ENCODE assay signal across 8 mouse cellular contexts in the genomic region with DNA sequence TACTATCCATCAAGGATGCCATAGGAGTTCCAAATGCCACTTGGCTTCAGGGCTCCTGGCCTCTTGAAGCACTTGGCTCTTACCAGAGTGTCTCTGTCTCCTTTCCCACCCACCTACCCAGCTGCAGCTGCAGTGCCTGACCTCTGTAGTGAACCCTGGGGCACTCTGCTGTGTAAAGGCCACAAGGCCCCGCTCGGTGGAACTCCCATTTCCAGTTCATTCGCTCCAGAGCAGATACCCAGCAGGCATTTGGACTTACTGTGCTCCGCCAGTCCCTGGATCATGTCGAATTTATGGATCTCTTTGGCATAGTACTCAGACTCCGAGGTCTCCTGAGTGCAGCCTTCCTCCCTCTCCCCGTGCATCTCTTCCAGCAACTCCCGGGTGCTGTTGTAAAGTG. TPM values are rescaled to one million over a fixed set of nuclear protein-coding genes. Genes with fewer than 3 reads are reported as not detected.
DNase-seq lines count a peak whose midpoint lies in the region; ATAC-seq and TF ChIP-seq lines count a peak whose summit lies in the region.

No protein-coding gene starts in this region.

- H3K9me3 ChIP-seq in megakaryocyte, embryonic 14.5 days: no peaks in the 10 kb centered on the region
- no peaks in the 10 kb centered on the region for H3K9me3 ChIP-seq in embryonic facial prominence, embryonic 14.5 days (ENCODE audit: control insufficient read depth, low read length)
- no peaks in the 10 kb centered on the region for H3K9me3 ChIP-seq in hindbrain, postnatal 0 days (ENCODE audit: low read length)
- H3K9me3 ChIP-seq in neural tube, embryonic 12.5 days: no peaks in the 10 kb centered on the region

- no peak for ATAC-seq in megakaryocyte, adult 5-6 weeks (ENCODE audit: poor library complexity, severe bottlenecking)
- ATAC-seq in embryonic facial prominence, embryonic 14.5 days (ENCODE audit: low read depth): no peak
- ATAC-seq in hindbrain, postnatal 0 days: no peak
- no peak for ATAC-seq in neural tube, embryonic 12.5 days (ENCODE audit: low FRiP score, low read depth)

- no peak for DNase-seq in embryonic facial prominence, embryonic 14.5 days (ENCODE audit: low spot score)
- DNase-seq in hindbrain, postnatal 0 days (ENCODE audit: low spot score): peak; percentile 11
- DNase-seq in MN1 (ENCODE audit: low spot score): no peak
- DNase-seq in kidney, adult 9 months: no peak
- no peak for DNase-seq in layer of hippocampus, adult 18-20 months (ENCODE audit: low spot score in 2 of 2)

- H3K4me2 ChIP-seq in embryonic facial prominence, embryonic 14.5 days (ENCODE audit: low read depth, low read length): peak overlapping the region; percentile 72
- H3K4me2 ChIP-seq in hindbrain, postnatal 0 days (ENCODE audit: low read depth, low read length): peak overlapping the region; percentile 97
- peak overlapping the region; percentile 76 for H3K4me2 ChIP-seq in neural tube, embryonic 12.5 days (replicated peaks)

- peaks cover 70% of the 10 kb centered on the region for H3K27me3 ChIP-seq in megakaryocyte, embryonic 14.5 days (replicated peaks)
- H3K27me3 ChIP-seq in embryonic facial prominence, embryonic 14.5 days (replicated peaks; ENCODE audit: control insufficient read depth, insufficient read depth, low read length): no peaks in the 10 kb centered on the region
- H3K27me3 ChIP-seq in hindbrain, postnatal 0 days (ENCODE audit: insufficient read depth, low read length): no peaks in the 10 kb centered on the region
- no peaks in the 10 kb centered on the region for H3K27me3 ChIP-seq in neural tube, embryonic 12.5 days (replicated peaks)

- TF ChIP-seq CTCF in hindbrain, postnatal 0 days (IDR thresholded peaks at IDR 0.05; ENCODE audit: low read depth): no peak

- WGBS in embryonic facial prominence, embryonic 14.5 days: 13% methylated on average over 8 of the region's 8 CpGs
- 25% methylated on average over 8 of the region's 8 CpGs for WGBS in hindbrain, postnatal 0 days
- 13% methylated on average over 8 of the region's 8 CpGs for WGBS in neural tube, embryonic 12.5 days

- peak overlapping the region; percentile 98 for H3K27ac ChIP-seq in embryonic facial prominence, embryonic 14.5 days (replicated peaks; ENCODE audit: low read depth, low read length)
- H3K27ac ChIP-seq in hindbrain, postnatal 0 days: no peak overlapping the region
- no peak overlapping the region for H3K27ac ChIP-seq in neural tube, embryonic 12.5 days

- H3K4me1 ChIP-seq in megakaryocyte, embryonic 14.5 days: peaks cover 17% of the 10 kb centered on the region
- peaks cover 9% of the 10 kb centered on the region for H3K4me1 ChIP-seq in embryonic facial prominence, embryonic 14.5 days (ENCODE audit: control insufficient read depth, insufficient read depth, low read length)
- peaks cover 20% of the 10 kb centered on the region; the same call in 1 of the 2 replicates for H3K4me1 ChIP-seq in hindbrain, postnatal 0 days (ENCODE audit: insufficient read depth, low read length)
- peaks cover 30% of the 10 kb centered on the region for H3K4me1 ChIP-seq in neural tube, embryonic 12.5 days

- H3K4me3 ChIP-seq in megakaryocyte, embryonic 14.5 days (replicated peaks): peak overlapping the region; percentile 14
- H3K4me3 ChIP-seq in embryonic facial prominence, embryonic 14.5 days (ENCODE audit: low read depth, low read length): peak overlapping the region; percentile 52
- H3K4me3 ChIP-seq in hindbrain, postnatal 0 days (ENCODE audit: low read length): no peak overlapping the region
- peak overlapping the region; percentile 9 for H3K4me3 ChIP-seq in neural tube, embryonic 12.5 days

- no peaks in the 10 kb centered on the region for H3K36me3 ChIP-seq in megakaryocyte, embryonic 14.5 days (replicated peaks; ENCODE audit: low read length)
- H3K36me3 ChIP-seq in embryonic facial prominence, embryonic 14.5 days (ENCODE audit: control insufficient read depth, insufficient read depth, low read length): peaks cover 6% of the 10 kb centered on the region; the same call in 1 of the 2 replicates
- H3K36me3 ChIP-seq in hindbrain, postnatal 0 days (ENCODE audit: insufficient read depth, low read length): no peaks in the 10 kb centered on the region
- no peaks in the 10 kb centered on the region for H3K36me3 ChIP-seq in neural tube, embryonic 12.5 days

- H3K9ac ChIP-seq in embryonic facial prominence, embryonic 14.5 days (ENCODE audit: low read depth, low read length): peak overlapping the region; percentile 81
- no peak overlapping the region for H3K9ac ChIP-seq in hindbrain, postnatal 0 days (replicated peaks; ENCODE audit: low read length)
- peak overlapping the region; percentile 43; the same call in 1 of the 2 replicates for H3K9ac ChIP-seq in neural tube, embryonic 12.5 days

RNA-seq across cellular contexts. Expression of gene Tgfb3, which starts 1.5 kb away (rescaled TPM):
- polyA plus RNA-seq in megakaryocyte, embryonic 14.5 days (2012; ENCODE audit: insufficient read depth, low replicate concordance): 0.38 TPM in 1 of 2 replicates, not detected in the other
- total RNA-seq in megakaryocyte, adult 5-6 weeks (2015): 0.25 TPM in 1 of 2 replicates, not detected in the other
- not detected in 2 replicates for total RNA-seq in megakaryocyte, adult 5-6 weeks (2017)
- polyA plus RNA-seq in embryonic facial prominence, embryonic 14.5 days (2014; fragmentation: Nextera tagmentation; extraction: Ambion mirVana): 59.4 and 61.8 TPM in 2 replicates
- 4.0 and 5.9 TPM in 2 replicates for total RNA-seq in hindbrain, postnatal 0 days (2014; rRNA removed)
- 4.4 and 4.5 TPM in 2 replicates for polyA plus RNA-seq in hindbrain, postnatal 0 days (2015; fragmentation: Nextera tagmentation; extraction: Ambion mirVana)
- 12.1 and 13.3 TPM in 2 replicates for polyA plus RNA-seq in neural tube, embryonic 12.5 days (2016; fragmentation: Nextera tagmentation; extraction: Ambion mirVana)
- total RNA-seq in layer of hippocampus, adult 18-20 months (2021): 10 to 100 TPM; 18.8 to 19.4 TPM

RNA-seq across cellular contexts. Expression of gene Ift43, which starts 5.0 kb away (rescaled TPM):
- polyA plus RNA-seq in megakaryocyte, embryonic 14.5 days (2012; ENCODE audit: insufficient read depth, low replicate concordance): 4.1 TPM in 1 of 2 replicates, not detected in the other
- 0.49 and 0.91 TPM in 2 replicates for total RNA-seq in megakaryocyte, adult 5-6 weeks (2015)
- 0.37 TPM in 1 of 2 replicates, not detected in the other for total RNA-seq in megakaryocyte, adult 5-6 weeks (2017)
- 79.2 and 80.3 TPM in 2 replicates for polyA plus RNA-seq in embryonic facial prominence, embryonic 14.5 days (2014; fragmentation: Nextera tagmentation; extraction: Ambion mirVana)
- total RNA-seq in hindbrain, postnatal 0 days (2014; rRNA removed): 14.4 and 22.4 TPM in 2 replicates
- 39.1 and 41.5 TPM in 2 replicates for polyA plus RNA-seq in hindbrain, postnatal 0 days (2015; fragmentation: Nextera tagmentation; extraction: Ambion mirVana)
- 81.3 and 84.2 TPM in 2 replicates for polyA plus RNA-seq in neural tube, embryonic 12.5 days (2016; fragmentation: Nextera tagmentation; extraction: Ambion mirVana)
- 10 to 100 TPM; 13.9 to 15.0 TPM for total RNA-seq in layer of hippocampus, adult 18-20 months (2021)
